ENCODE assay signal across 8 mouse cellular contexts in the genomic region with DNA sequence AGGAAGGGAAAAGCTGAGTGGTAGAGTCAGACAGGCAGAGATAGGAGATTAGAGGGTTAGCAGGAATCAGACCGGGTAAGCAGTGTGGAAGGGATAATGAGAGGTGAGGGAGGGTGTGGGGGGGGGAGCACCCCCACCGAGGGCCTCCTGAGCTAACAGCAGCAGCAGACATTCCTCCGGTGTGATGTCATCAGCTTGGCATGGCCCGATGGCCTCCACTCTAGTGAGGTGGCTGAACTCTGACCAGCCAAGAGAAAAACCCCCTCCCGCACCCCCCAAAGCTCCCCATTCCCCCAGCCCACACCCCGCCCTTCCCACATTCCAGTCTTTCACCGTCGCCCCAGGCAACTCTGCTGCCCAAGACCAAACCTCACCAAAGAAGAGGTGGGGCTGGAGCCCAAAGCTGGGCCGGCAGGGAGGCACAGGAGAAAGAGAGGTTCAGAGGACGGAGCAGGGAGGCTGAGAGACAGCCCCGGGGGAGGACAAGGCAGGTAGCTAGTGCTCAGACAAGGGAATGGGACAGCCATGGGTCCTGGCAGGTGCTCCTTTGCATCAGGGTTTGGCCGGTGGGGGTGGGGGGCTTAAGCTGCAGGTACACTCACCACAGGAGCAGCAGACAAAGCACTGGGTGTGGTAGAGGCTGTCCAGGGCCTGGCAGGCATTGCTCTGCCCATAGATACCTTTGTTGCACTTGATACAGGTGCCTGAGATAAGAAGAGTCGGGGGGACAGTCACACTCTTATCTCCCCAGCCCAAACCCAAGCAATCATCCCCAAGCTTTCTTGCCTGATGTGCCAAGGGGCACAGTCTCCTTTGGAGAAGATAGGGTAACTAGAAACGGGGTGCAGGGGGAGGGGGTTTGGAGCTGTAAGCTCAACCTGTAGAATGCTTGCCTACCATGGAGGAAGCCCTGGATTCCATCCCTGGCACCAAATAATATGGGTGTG. TPM values are rescaled to one million over a fixed set of nuclear protein-coding genes. Genes with fewer than 3 reads are reported as not detected.
A peak's percentile ranks its signal among the peaks of the same experiment; 100 is the strongest.
DNase-seq lines count a peak whose midpoint lies in the region; ATAC-seq lines count a peak whose summit lies in the region.

No protein-coding gene starts in this region.

- peaks cover 65% of the 10 kb centered on the region for H3K4me1 ChIP-seq in heart, embryonic 10.5 days
- H3K4me1 ChIP-seq in forebrain, embryonic 16.5 days (replicated peaks; ENCODE audit: control insufficient read depth, insufficient read depth, low read length) = peaks cover 47% of the 10 kb centered on the region
- peaks cover 43% of the 10 kb centered on the region for H3K4me1 ChIP-seq in kidney, embryonic 16.5 days (ENCODE audit: insufficient read depth, low read length)

- peak overlapping the region; percentile 93 for H3K4me3 ChIP-seq in heart, embryonic 10.5 days
- H3K4me3 ChIP-seq in forebrain, embryonic 16.5 days (replicated peaks; ENCODE audit: low read length) = 0 out of 2 replicates have a peak overlapping the region, but pooled peaks have one; percentile 11
- H3K4me3 ChIP-seq in kidney, embryonic 16.5 days (ENCODE audit: low read length) = peak overlapping the region; percentile 93

- intact Hi-C loops in heart, postnatal 36 days (cut with DNase I) = no loop called here

- peaks cover 57% of the 10 kb centered on the region for H3K36me3 ChIP-seq in heart, embryonic 10.5 days
- no peaks in the 10 kb centered on the region for H3K36me3 ChIP-seq in forebrain, embryonic 16.5 days (ENCODE audit: control insufficient read depth, insufficient read depth)
- H3K36me3 ChIP-seq in kidney, embryonic 16.5 days (ENCODE audit: insufficient read depth, low read length) = peaks cover 37% of the 10 kb centered on the region

- peak; percentile 31 for ATAC-seq in forebrain, embryonic 16.5 days
- ATAC-seq in kidney, embryonic 16.5 days (ENCODE audit: low FRiP score, low TSS enrichment) = peak; percentile 52

- no peaks in the 10 kb centered on the region for H3K27me3 ChIP-seq in heart, embryonic 10.5 days (ENCODE audit: insufficient read depth, poor library complexity, severe bottlenecking)
- peaks cover 3% of the 10 kb centered on the region; the same call in 1 of the 2 replicates for H3K27me3 ChIP-seq in forebrain, embryonic 16.5 days (replicated peaks; ENCODE audit: control insufficient read depth, insufficient read depth, low read length)
- H3K27me3 ChIP-seq in kidney, embryonic 16.5 days (ENCODE audit: insufficient read depth, low read length) = no peaks in the 10 kb centered on the region

- peak overlapping the region; percentile 95 for H3K4me2 ChIP-seq in forebrain, embryonic 16.5 days (ENCODE audit: low read length)
- peak overlapping the region; percentile 81 for H3K4me2 ChIP-seq in kidney, embryonic 16.5 days (replicated peaks; ENCODE audit: low read depth, low read length)

- H3K27ac ChIP-seq in heart, embryonic 10.5 days = peak overlapping the region; percentile 95
- H3K27ac ChIP-seq in forebrain, embryonic 16.5 days (ENCODE audit: low read length) = peak overlapping the region; percentile 51; the same call in 1 of the 2 replicates
- peak overlapping the region; percentile 79 for H3K27ac ChIP-seq in kidney, embryonic 16.5 days (ENCODE audit: low read length)

- H3K9me3 ChIP-seq in heart, embryonic 10.5 days = no peaks in the 10 kb centered on the region
- H3K9me3 ChIP-seq in forebrain, embryonic 16.5 days (ENCODE audit: control insufficient read depth, low read length) = no peaks in the 10 kb centered on the region
- no peaks in the 10 kb centered on the region for H3K9me3 ChIP-seq in kidney, embryonic 16.5 days (ENCODE audit: low read length)

- WGBS in heart, embryonic 10.5 days = 5% methylated on average over 13 of the region's 14 CpGs
- 4% methylated on average over 14 of the region's 14 CpGs for WGBS in forebrain, embryonic 16.5 days
- 16% methylated on average over 12 of the region's 14 CpGs for WGBS in kidney, embryonic 16.5 days

- peak; percentile 96 for DNase-seq in heart, embryonic 10.5 days (ENCODE audit: low spot score)
- no peak for DNase-seq in heart, postnatal 36 days
- DNase-seq in lung, postnatal 36 days = peak; percentile 77
- no peak for DNase-seq in cerebellum, postnatal 36 days
- no peak for DNase-seq in left cerebral cortex, adult 8-10 months (ENCODE audit: low spot score in 2 of 2)
- no peak for DNase-seq in cerebellum, postnatal 25 days

- H3K9ac ChIP-seq in forebrain, embryonic 16.5 days (replicated peaks; ENCODE audit: low read depth, low read length) = 0 out of 2 replicates have a peak overlapping the region, but pooled peaks have one; percentile 7
- H3K9ac ChIP-seq in kidney, embryonic 16.5 days (replicated peaks; ENCODE audit: low read length) = peak overlapping the region; percentile 98

RNA-seq across cellular contexts. Expression of gene Ajuba, which starts 4.3 kb away (rescaled TPM):
- polyA plus RNA-seq in heart, embryonic 10.5 days (2016; fragmentation: Nextera tagmentation; extraction: Ambion mirVana) = 43.0 and 62.5 TPM in 2 replicates
- 1 to 10 TPM; 6.1 to 6.4 TPM for total RNA-seq in heart, postnatal 36 days (2021)
- polyA plus RNA-seq in forebrain, embryonic 16.5 days (2015; fragmentation: Nextera tagmentation; extraction: Ambion mirVana) = 8.1 and 8.2 TPM in 2 replicates
- polyA plus RNA-seq in kidney, embryonic 16.5 days (2015; fragmentation: Nextera tagmentation; extraction: Ambion mirVana) = 32.9 and 45.6 TPM in 2 replicates
- total RNA-seq in left cerebral cortex, adult 8-10 months (2022) = 1 to 10 TPM; 1.3 to 2.4 (median 1.7) TPM

RNA-seq across cellular contexts. Expression of gene Haus4, which starts 18.6 kb away (rescaled TPM):
- 50.2 and 52.9 TPM in 2 replicates for polyA plus RNA-seq in heart, embryonic 10.5 days (2016; fragmentation: Nextera tagmentation; extraction: Ambion mirVana)
- total RNA-seq in heart, postnatal 36 days (2021) = 1 to 10 TPM; 3.2 to 4.1 TPM
- 25.9 and 29.2 TPM in 2 replicates for polyA plus RNA-seq in forebrain, embryonic 16.5 days (2015; fragmentation: Nextera tagmentation; extraction: Ambion mirVana)
- polyA plus RNA-seq in kidney, embryonic 16.5 days (2015; fragmentation: Nextera tagmentation; extraction: Ambion mirVana) = 57.3 and 62.4 TPM in 2 replicates
- total RNA-seq in left cerebral cortex, adult 8-10 months (2022) = 1 to 10 TPM; 3.0 to 4.7 (median 3.4) TPM

RNA-seq across cellular contexts. Expression of gene 4931414P19Rik, which starts 32.7 kb away (rescaled TPM):
- 7.7 and 8.3 TPM in 2 replicates for polyA plus RNA-seq in heart, embryonic 10.5 days (2016; fragmentation: Nextera tagmentation; extraction: Ambion mirVana)
- 1 to 10 TPM; 4.0 to 5.9 TPM for total RNA-seq in heart, postnatal 36 days (2021)
- 6.9 and 8.3 TPM in 2 replicates for polyA plus RNA-seq in forebrain, embryonic 16.5 days (2015; fragmentation: Nextera tagmentation; extraction: Ambion mirVana)
- 11.2 and 14.2 TPM in 2 replicates for polyA plus RNA-seq in kidney, embryonic 16.5 days (2015; fragmentation: Nextera tagmentation; extraction: Ambion mirVana)
- 1 to 10 TPM; 4.7 to 6.3 (median 5.7) TPM for total RNA-seq in left cerebral cortex, adult 8-10 months (2022)

RNA-seq across cellular contexts. Expression of gene Psmb5, which starts 44.8 kb away (rescaled TPM):
- 392 and 455 TPM in 2 replicates for polyA plus RNA-seq in heart, embryonic 10.5 days (2016; fragmentation: Nextera tagmentation; extraction: Ambion mirVana)
- total RNA-seq in heart, postnatal 36 days (2021) = 100 to 1,000 TPM; 185 to 191 TPM
- 399 and 428 TPM in 2 replicates for polyA plus RNA-seq in forebrain, embryonic 16.5 days (2015; fragmentation: Nextera tagmentation; extraction: Ambion mirVana)
- polyA plus RNA-seq in kidney, embryonic 16.5 days (2015; fragmentation: Nextera tagmentation; extraction: Ambion mirVana) = 453 and 471 TPM in 2 replicates
- 100 to 1,000 TPM; 151 to 185 (median 175) TPM for total RNA-seq in left cerebral cortex, adult 8-10 months (2022)

RNA-seq across cellular contexts. Expression of gene Psmb11, which starts 48.2 kb away (rescaled TPM):
- not detected in 2 replicates for polyA plus RNA-seq in heart, embryonic 10.5 days (2016; fragmentation: Nextera tagmentation; extraction: Ambion mirVana)
- total RNA-seq in heart, postnatal 36 days (2021) = not detected
- polyA plus RNA-seq in forebrain, embryonic 16.5 days (2015; fragmentation: Nextera tagmentation; extraction: Ambion mirVana) = not detected in 2 replicates
- 0.07 TPM in 1 of 2 replicates, not detected in the other for polyA plus RNA-seq in kidney, embryonic 16.5 days (2015; fragmentation: Nextera tagmentation; extraction: Ambion mirVana)
- total RNA-seq in left cerebral cortex, adult 8-10 months (2022) = under 1 TPM in 3 of 4 experiments, not detected in 1; 0.14 to 0.63 (median 0.14) TPM

Comparison
In these comparisons a context has a peak if more than half of its experiments do, and no peak if none do; other contexts are left out.
1. DNase-seq: peak in heart, embryonic 10.5 days (single experiment) and lung, postnatal 36 days (single experiment); none in heart, postnatal 36 days (0 of 2), cerebellum, postnatal 36 days (0 of 2), left cerebral cortex, adult 8-10 months (0 of 2) and cerebellum, postnatal 25 days (0 of 2).
2. H3K4me3 ChIP-seq: peak in every context shown above with its lines; median percentile 93 in heart, embryonic 10.5 days; 93 in kidney, embryonic 16.5 days; 11 in forebrain, embryonic 16.5 days.
3. Peak in every context shown above with its lines, with median percentiles within 50 percentile points of each other: H3K27ac ChIP-seq.